Mouse (Mus musculus) small intestine, adult 2 months (tissue): ENCODE measurements at regions not wholly inside any gene's neighbourhood (a gene's known extent, or its start where the extent isn't known, plus 50 kb on each side); places are given as distances from the start of the nearest gene placed in this dataset.

ENCODE experiments used
- H3K27ac ChIP-seq: fragments of 200-500 bp; 2 replicates; pipeline ENCODE4 v1.5.1; 2012; ENCODE audit warnings: low read depth, low read length, control low read depth, inconsistent platforms; ENCODE audit not compliant: insufficient read depth
- H3K27me3 ChIP-seq: fragments of 200-500 bp; 2 replicates; pipeline ENCODE4 v1.6.1; 2012; ENCODE audit warnings: mild to moderate bottlenecking, moderate library complexity, low read length, inconsistent platforms; ENCODE audit not compliant: control insufficient read depth, insufficient read depth
- H3K36me3 ChIP-seq: fragments of 200-500 bp; 2 replicates; pipeline ENCODE4 v1.6.1; 2012; ENCODE audit warnings: mild to moderate bottlenecking, low read length, control low read depth, inconsistent platforms; ENCODE audit not compliant: control insufficient read depth, insufficient read depth
- H3K4me1 ChIP-seq: fragments of 200-500 bp; 2 replicates; pipeline ENCODE4 v1.6.1; 2012; ENCODE audit warnings: low read length, inconsistent platforms, mixed read lengths; ENCODE audit not compliant: control insufficient read depth, insufficient read depth, insufficient read length
- H3K4me3 ChIP-seq: fragments of 200-500 bp; 2 replicates; pipeline ENCODE4 v1.5.1; 2012; ENCODE audit warnings: low read depth, mild to moderate bottlenecking, control low read depth, inconsistent platforms, low read length, moderate library complexity
- CTCF ChIP-seq: fragments of 200-500 bp; IDR thresholded peaks from 2 replicates; pipeline ENCODE4 v1.5.1; 2012; ENCODE audit warnings: low read depth, mild to moderate bottlenecking, control low read depth, inconsistent platforms, low read length, moderate library complexity, mixed read lengths; ENCODE audit not compliant: insufficient replicate concordance, insufficient read length; ENCODE audit errors: extremely low read depth
- POLR2A ChIP-seq: fragments of 200-500 bp; IDR thresholded peaks from 2 replicates; pipeline ENCODE4 v1.6.1; 2012; ENCODE audit warnings: low read depth, mild to moderate bottlenecking, control low read depth, inconsistent platforms, low read length, moderate library complexity
- WGBS: fragments of 180-500 bp; shearing (Covaris S2); methylation state at CpG from one replicate; pipeline ENCODE4 v1.1.7; 2018; 5-methylcytosine and 5-hydroxymethylcytosine counted together

DNA sequence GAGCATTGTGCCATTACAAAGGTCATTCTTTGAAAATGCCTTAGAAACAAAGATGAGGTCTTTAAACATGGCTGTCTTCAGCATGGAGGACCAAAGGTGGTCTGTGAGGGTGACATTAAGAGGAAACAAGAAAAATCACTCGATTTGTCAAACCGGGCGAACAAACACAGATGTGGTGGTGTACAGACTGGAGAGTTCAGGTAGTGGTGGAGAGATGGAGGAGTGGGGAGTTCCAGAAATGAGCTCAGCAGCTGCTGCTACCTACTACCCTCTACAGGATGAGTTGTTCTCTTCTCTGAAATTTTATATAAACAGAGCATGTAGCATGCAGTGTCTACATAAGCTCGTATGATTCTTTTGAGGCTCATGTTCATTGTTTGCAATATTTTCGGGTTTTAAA is 215.6 kb downstream of the Cog6 start:
- 89% methylated on average over 5 of the region's 5 CpGs for WGBS
- no peak overlapping the region for H3K4me3 ChIP-seq
- H3K27ac ChIP-seq = no peak overlapping the region
- H3K36me3 ChIP-seq = no peaks in the 10 kb centered on the region
- no peaks in the 10 kb centered on the region; the same call in 1 of the 2 replicates for H3K27me3 ChIP-seq
- no peak for TF ChIP-seq CTCF
- no peak for TF ChIP-seq POLR2A
- no peaks in the 10 kb centered on the region for H3K4me1 ChIP-seq

DNA sequence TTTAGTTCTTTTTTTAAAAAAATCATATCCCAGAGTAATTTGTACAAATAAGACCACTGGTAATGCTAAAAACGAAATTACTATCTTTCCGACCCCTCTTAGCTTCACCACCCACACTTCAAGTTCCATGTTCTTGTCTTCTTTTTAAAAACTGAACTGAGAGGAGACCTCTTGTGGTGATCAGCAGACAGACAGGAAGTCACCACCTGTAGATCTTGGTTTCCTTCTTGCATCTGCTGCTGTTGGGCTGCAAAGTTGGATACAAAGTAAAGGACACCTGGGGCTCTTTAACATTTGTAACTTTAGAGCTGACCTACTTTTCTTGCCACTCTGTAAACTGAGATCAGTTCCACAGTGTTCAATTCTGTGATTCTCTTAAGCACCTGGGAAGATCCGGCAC is 216.4 kb downstream of the Cog6 start:
- no peaks in the 10 kb centered on the region; the same call in 1 of the 2 replicates for H3K27me3 ChIP-seq
- H3K36me3 ChIP-seq = no peaks in the 10 kb centered on the region
- 73% methylated on average over 3 of the region's 3 CpGs for WGBS
- H3K27ac ChIP-seq = no peak overlapping the region
- no peak overlapping the region for H3K4me3 ChIP-seq
- TF ChIP-seq POLR2A = no peak
- TF ChIP-seq CTCF = no peak
- no peaks in the 10 kb centered on the region for H3K4me1 ChIP-seq

- Histone ChIP-seq H3K36me3 (no peaks in the 10 kb centered on the region), H3K27ac (no peak overlapping the region), H3K4me1 (no peaks in the 10 kb centered on the region), H3K4me3 (no peak overlapping the region), H3K27me3 (no peaks in the 10 kb centered on the region)
- WGBS = 17% methylated on average over 6 of the region's 6 CpGs
- TF ChIP-seq CTCF (no peak), POLR2A (no peak)
These were observed 219.2 kb downstream of the Cog6 start for GRCm38 (mm10) chr3:52797801-52798200.

DNA sequence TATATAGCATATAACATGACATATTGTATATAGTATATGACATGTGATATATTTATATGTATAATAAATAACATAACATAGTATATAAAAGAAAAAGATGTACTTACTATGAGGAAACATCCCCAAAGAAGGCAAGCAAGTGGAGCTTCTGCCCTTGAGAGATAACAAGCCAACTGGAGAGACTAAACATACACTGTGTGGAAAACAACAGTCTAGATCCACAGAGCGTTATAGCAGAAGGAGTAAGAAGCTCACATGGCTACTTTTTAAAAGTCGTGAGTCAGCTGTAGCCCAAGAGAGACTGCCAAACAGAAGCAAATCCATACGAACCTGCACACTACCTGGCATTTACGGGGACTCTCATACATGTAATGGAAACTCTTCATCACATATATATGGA is 219.9 kb downstream of the Cog6 start:
- TF ChIP-seq CTCF (no peak), POLR2A (no peak)
- Histone ChIP-seq H3K36me3 (no peaks in the 10 kb centered on the region), H3K27me3 (no peaks in the 10 kb centered on the region), H3K4me3 (no peak overlapping the region), H3K27ac (no peak overlapping the region), H3K4me1 (no peaks in the 10 kb centered on the region)
- 74% methylated on average over 4 of the region's 4 CpGs for WGBS

DNA sequence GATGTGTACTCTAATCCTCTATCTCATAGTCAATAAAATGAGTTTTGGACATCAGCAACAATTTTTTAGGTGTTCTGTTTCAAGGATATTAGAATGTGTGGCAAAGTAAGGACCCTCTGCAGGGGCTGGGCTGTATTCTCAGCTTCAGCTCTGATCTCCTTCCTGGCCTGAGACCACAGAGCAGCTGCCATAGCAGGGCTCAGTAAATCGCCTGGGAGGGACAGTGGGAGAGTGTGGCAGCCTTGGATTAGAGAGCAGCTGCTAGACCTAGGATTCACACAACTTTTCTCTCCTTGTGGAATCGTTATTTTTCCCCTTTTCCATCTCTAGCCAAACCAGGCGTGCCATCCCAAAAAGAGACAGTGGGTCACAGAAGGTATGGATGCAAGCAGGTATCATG is 222.8 kb downstream of the Cog6 start:
- Histone ChIP-seq H3K4me1 (no peaks in the 10 kb centered on the region), H3K36me3 (no peaks in the 10 kb centered on the region), H3K4me3 (no peak overlapping the region), H3K27me3 (no peaks in the 10 kb centered on the region), H3K27ac (no peak overlapping the region)
- 78% methylated on average over 3 of the region's 3 CpGs for WGBS
- TF ChIP-seq CTCF = no peak
- no peak for TF ChIP-seq POLR2A

DNA sequence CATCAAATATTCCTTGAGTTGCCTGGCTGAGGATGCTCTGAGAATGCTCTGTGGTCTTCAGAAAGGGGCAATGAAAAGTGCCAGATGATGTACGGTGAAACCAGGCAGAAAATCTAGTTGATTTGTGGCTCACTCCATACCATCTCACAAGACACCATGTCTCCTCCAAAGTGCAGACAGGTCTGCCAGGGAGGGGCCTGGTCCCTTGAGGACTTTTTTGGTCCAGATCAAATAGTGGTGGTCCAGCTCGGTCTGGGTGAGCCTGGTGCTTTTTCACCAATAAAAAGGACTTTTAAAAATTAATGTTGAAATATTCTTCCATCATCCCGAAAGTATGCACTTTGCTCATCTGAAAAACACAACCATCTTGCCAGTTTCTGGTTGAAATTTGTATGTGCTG is 224.2 kb downstream of the Cog6 start:
- H3K27me3 ChIP-seq = no peaks in the 10 kb centered on the region
- H3K36me3 ChIP-seq = no peaks in the 10 kb centered on the region
- TF ChIP-seq POLR2A (no peak), CTCF (no peak)
- 86% methylated on average over 3 of the region's 3 CpGs for WGBS
- no peak overlapping the region for H3K27ac ChIP-seq
- no peaks in the 10 kb centered on the region for H3K4me1 ChIP-seq
- no peak overlapping the region for H3K4me3 ChIP-seq

DNA sequence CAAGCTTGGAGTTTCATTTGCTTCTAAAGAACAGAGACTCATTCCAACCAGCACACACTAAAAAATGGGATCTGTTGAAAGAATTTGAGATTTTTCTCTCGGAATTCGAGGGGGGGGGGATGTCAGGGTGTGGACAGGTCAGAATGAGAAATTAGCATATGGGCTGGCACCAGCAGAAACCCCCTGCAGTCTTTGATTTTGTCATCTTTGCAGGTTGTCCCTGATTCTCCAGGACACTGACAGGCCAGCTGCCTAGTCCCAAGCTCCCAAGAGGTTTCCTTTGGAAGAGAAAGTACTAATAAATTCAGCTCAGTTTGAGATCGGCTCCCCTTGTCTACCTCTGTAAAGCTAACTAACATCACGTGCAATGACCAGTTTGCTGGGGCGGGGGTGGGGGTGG is 224.9 kb downstream of the Cog6 start:
- H3K4me3 ChIP-seq = no peak overlapping the region
- TF ChIP-seq CTCF = no peak
- TF ChIP-seq POLR2A = no peak
- WGBS = 52% methylated on average over 5 of the region's 5 CpGs
- no peaks in the 10 kb centered on the region for H3K36me3 ChIP-seq
- no peaks in the 10 kb centered on the region for H3K4me1 ChIP-seq
- no peaks in the 10 kb centered on the region for H3K27me3 ChIP-seq
- no peak overlapping the region for H3K27ac ChIP-seq

DNA sequence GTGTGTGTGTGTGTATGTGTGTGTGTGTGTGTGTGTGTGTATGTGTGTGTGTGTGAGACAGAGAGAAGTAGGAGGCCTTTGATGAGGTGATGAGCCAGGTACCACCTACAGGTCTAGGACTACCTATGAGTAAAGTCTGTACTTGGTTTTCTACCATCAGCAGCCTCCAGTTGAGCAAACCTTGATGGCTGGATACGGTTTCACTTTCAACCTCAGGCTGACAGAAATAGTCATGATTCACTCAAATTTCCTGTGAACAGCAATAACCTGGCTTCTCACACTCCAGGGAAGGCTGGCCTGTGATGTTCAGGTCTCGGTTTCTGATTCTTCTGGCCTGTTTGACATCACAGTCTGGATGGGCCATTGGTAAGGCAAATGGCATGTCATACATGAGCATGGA is 226.1 kb downstream of the Cog6 start:
- Histone ChIP-seq H3K4me3 (no peak overlapping the region), H3K27ac (no peak overlapping the region), H3K4me1 (no peaks in the 10 kb centered on the region), H3K36me3 (no peaks in the 10 kb centered on the region), H3K27me3 (no peaks in the 10 kb centered on the region)
- 74% methylated on average over 2 of the region's 2 CpGs for WGBS
- TF ChIP-seq POLR2A (no peak), CTCF (no peak)
